Mouse (Mus musculus) spleen, adult 2 months (tissue): Measurements from ENCODE around the gene Slc35b4.

ENCODE experiments used
- CTCF ChIP-seq: fragments of 200-500 bp; IDR thresholded peaks from 2 replicates; pipeline ENCODE4 v1.5.1; 2011; ENCODE audit warnings: mild to moderate bottlenecking, inconsistent platforms; ENCODE audit not compliant: insufficient read depth, insufficient read length, insufficient replicate concordance; ENCODE audit errors: extremely low read depth
- POLR2A ChIP-seq: fragments of 200-500 bp; IDR thresholded peaks from 2 replicates; pipeline ENCODE4 v1.6.1; 2011; ENCODE audit warnings: low read depth, low read length, inconsistent platforms

DNA sequence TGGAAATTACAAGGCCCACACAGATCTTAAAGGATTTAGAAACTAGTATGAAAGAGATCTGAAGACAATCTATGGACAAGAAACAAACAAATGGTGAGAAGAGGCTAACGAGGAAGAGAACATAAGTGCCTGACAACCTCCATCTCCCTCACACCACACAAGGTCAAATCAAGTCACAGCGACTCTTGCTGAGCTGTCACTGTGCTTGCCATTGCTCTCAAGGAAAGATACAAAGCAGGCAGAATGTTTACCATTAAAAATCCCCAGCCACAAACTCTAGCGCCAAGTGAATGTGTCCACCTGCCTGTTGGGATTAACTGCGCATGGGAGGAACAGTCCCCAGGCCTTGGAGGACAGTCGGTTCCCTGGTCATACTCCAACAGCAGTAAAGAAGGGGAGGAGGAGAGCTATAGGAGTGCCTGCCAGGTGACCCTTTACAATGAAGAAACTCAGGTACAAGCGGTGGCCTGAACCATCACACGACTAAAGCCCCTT, 16.0 kb downstream of the Slc35b4 start:
- TF ChIP-seq POLR2A (no peak), CTCF (no peak)
